Mouse (Mus musculus) heart, postnatal 14 days (tissue): Measurements from ENCODE around the gene Dgka. TPM values are rescaled to one million over a fixed set of nuclear protein-coding genes. Genes with fewer than 3 reads are reported as not detected.
"Not testable (repeated sequence)": the region's sequence is repeated elsewhere in the genome, so short reads cannot be mapped to it uniquely, and the experiment has no call there.

Source experiments
- DNase-seq, 2 experiments: peaks; one replicate each; pipeline ENCODE4 v3.0.0; 2021 to 2022
- intact Hi-C: fragments of 180-260 bp; cut with DNase I; formaldehyde crosslinking; loops from one replicate; pipeline ENCODE4 v1.15.1; 2025
- total RNA-seq, 2 experiments: library from RNA; stranded (reverse); gene quantifications; 2 replicates each; pipeline ENCODE4 v1.2.3; 2021

The Dgka gene
- total RNA-seq, 2 experiments from 2014 or later, result 12.4 to 15.7 TPM

DNA sequence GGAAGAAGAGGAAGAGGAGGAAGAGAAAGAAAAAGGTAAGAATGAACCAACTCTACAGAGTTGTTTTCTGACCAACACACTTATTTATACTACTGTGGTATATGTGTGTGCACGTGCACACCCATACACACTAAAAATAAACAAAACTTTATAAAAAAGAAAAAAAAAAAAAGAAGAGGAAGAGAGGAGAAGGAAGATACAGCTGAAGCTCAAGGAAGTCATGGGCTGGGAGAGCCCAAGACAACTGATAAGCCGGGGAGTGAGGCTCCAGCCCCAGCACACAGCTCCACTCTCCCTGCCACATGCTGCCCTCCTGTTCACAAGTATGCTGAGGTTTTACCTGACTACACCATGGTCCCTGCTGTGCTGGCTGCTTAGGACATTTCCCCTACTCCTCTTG lies 4.4 kb downstream of the Dgka start:
- intact Hi-C loops, result no loop called here

DNA sequence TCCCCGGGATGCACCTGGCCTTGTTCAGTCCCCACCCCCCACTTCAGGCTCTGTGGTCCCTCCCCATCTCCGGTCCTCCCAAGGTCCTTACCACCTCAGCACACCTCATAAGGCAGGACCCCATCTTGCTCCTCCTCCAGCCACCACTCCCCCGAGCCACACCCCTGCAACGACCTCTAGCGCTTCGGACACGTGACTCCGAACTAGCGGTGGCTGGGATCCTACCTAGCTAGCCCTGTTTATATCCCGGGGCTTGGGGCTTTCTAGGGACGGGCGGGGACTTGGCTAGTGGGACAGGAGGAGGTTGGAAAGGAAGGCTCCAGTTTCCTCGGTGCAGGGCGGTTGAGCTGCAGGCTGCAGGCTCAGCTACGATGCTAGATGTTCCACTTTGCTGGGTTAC lies 7.2 kb downstream of the Dgka start:
- intact Hi-C loops, result loop anchor here (10.0 kb wide), 1 partner anchor 237 kb away; no protein-coding TSS in a partner anchor
- DNase-seq, result no peak

More for the DNA sequence above, 4.4 kb downstream of the Dgka start:
- no peak for DNase-seq

DNA sequence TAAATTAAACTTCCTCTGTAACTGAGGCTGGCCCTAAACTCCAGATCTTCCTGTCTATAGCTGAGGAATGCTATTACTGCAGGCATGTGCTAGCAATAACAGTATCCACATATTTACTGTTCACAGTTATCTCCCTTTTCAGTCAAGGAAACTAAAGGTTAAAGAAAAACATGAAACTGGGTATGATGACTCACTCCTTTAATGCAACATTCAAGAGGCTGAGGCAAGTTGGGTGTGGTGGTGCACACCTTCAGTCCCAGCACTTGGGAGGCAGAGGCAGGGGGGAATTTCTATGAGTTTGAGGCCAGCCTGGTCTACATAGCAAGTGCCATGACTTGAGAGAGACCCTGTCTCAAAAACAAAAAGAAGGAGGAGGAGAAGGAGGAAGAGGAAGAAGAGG lies 12.7 kb downstream of the Dgka start:
- intact Hi-C loops, result loop anchor here (2.0 to 10.0 kb wide), 2 partner anchors 163 to 243 kb away; no protein-coding TSS in a partner anchor

DNA sequence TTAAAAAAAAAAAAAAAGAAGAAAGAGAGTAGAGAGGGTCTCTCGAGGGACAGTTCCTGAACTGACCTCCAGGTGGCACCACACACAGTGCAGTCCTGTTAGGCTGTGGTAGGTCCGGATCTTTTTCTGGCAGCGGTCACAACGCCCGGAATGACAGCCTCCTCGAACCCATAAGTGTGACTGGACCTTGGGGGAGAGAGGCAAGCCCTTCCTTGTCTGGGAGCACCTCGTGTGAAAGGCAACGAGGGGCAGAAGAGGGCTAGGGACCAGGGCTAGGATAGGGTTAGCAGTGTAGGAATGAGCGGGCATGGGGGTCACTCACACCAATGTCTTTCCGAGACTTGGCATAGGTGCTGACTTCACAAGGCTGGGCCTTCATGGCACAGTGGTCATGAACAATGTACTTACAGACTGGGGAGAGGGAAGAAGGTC lies 13.6 kb downstream of the Dgka start:
- peak; percentile 77 to 86 for DNase-seq
- intact Hi-C loops, result loop anchor here (2.0 to 10.0 kb wide), 2 partner anchors 164 to 244 kb away; no protein-coding TSS in a partner anchor

More for the DNA sequence above, 12.7 kb downstream of the Dgka start:
- DNase-seq, result no peak

DNA sequence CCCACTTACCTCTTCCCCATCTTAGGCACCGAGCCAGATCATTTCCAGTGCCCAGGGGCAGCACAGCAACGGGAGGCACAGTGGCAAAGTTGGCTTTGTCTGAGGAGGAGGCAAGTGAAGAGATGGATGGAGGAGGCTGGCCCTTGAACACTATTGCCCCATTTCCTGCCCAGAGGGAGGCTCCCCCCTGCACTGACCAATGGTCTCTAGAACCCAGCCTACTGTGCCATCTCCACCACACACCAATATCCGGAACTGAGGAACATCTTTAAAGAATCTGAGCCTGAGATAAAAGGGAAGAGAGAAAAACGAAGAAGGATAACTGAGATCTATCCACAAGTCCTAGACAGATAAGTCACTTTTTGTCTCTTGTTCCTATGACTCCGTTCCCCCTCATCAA lies 16.6 kb downstream of the Dgka start:
- intact Hi-C loops, result no loop called here
- DNase-seq, result no peak

DNA sequence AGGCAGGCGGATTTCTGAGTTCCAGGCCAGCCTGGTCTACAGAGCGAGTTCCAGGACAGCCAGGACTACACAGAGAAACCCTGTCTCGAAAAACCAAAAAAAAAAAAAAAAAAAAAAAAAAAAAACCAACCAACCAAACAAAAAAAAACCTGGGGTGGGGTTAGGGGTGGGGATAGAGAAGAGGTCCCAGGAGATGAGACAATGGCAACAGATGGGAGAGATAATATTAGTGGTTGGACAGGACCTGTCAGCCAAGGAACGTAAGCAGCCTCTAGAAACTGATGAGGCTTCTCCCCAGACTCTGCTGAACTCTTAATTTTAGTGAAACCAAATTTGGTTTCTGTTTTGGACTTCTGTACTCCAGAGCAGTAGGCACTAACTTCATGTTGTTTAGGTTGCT lies 19.2 kb downstream of the Dgka start:
- intact Hi-C loops, DNase-seq: not testable (repeated sequence)

DNA sequence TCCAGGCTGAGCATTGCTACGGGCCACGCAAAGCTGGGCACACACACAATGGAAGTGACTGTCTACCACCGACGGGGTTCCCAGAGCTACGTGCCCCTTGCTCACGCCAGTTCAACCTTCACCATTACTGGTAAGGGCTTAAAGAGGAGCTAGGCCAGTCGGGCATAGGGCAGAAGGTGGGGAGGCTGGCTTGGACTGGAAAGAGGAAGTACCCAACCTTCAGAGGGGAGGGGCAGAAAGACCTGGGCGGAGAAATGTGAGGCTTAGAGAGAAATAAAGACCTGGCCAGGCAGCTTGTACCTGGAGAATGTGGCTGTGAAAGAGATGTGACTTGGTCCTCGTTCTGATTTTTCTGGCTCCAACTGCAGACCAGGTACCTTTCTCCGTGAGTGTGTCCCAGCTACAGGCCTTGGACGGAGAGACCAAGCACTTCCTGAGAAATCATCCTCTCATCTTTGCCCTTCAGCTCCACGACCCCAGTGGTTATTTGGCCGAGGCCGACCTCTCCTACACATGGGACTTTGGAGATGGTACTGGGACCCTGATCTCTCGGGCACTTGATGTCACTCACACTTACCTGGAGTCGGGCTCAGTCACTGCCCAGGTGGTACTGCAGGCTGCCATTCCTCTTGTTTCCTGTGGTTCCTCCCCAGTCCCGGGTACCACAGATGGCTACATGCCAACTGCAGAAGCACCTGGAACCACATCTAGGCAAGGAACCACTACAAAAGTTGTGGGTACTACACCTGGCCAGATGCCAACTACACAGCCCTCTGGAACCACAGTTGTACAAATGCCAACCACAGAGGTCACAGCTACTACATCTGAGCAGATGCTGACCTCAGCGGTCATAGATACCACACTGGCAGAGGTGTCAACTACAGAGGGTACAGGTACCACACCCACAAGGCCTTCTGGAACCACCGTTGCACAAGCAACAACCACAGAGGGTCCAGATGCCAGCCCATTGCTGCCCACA lies 28.8 kb downstream of the Dgka start:
- intact Hi-C loops, result no loop called here
- DNase-seq, result no peak

DNA sequence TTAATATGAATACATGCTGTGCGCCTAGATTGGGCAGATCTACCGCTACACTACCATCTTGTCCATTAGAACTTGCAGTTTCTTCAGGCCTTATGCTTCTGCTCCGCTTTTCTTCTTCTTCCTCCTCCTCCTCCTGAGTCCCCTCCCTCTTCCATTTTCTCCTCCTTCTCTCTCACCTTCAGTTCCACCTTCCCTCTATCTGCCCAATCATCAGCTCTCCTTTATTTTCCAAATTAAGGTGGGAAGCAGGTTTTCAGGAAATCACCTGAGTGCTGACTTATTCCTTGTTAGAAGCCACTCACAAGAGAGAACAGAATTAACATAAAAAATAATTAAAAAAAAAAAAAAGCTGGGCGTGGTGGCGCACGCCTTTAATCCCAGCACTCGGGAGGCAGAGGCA lies 33.3 kb downstream of the Dgka start:
- DNase-seq, intact Hi-C loops: not testable (repeated sequence)

DNA sequence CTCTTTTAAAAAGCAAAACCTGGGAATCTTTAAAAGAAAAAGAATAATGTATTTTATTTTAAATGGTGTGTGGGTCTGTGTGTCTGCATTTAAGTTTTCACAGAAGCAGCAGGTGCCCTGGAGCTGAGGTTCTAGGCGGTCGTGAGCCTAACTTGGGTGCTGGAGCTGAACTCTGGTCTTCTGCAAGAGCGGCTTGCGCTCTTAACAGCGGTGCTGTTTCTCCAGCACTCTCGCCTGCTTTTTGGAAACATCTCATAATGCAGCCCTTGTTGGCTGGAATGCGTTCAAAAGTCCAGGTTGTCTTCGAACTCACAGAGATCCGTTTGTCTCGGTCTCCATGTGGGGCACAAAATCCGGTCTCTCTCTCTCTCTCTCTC lies 39.4 kb downstream of the Dgka start:
- intact Hi-C loops, result no loop called here
- peak in 1 of 2 experiments; percentile 39 for DNase-seq

DNA sequence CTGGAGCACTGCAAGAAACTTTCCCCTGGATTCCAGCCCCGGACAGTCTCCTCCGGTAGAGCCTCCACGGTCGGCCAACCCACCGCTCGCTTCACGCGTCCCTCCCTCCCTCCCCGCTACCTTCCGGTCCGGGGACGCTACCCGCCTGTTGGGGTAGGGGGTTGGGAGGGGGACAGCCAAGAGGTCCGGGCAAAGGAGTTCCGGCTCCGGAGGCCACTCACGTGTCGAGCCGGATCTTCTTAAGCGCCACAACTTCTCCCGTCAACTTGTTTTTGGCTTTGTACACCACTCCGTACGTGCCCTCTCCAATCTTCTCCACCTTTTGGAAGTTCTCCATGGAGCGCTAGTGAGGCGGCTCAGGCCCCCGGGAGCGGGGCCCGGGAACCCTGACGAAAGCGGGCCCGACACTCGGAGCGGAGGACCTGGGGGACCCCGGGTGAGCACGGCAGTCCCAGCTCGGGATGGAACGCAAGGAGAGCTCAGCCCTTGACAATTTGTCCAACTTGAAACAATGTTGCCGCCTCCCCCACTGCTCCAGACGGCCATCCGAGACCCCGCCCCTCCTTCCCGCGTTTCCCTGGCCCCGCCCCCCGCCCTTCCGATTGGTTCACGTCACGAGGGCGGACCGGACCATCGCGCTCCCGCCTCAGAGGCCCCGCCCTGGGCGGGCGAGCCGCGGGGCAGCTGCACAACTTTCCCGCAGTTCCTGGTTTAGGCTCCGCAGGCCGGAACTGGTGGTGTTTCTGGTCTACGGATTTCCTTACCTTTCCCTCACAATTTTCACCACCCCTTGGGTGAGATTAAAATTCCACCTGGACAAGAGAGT lies 40.0 kb downstream of the Dgka start, which contains the start of gene Cdk2:
Gene Cdk2, minus strand, starts transcription at position 541 of the 826 bp plus-strand sequence.
- intact Hi-C loops, result no loop called here
- DNase-seq, result peak; percentile 95

DNA sequence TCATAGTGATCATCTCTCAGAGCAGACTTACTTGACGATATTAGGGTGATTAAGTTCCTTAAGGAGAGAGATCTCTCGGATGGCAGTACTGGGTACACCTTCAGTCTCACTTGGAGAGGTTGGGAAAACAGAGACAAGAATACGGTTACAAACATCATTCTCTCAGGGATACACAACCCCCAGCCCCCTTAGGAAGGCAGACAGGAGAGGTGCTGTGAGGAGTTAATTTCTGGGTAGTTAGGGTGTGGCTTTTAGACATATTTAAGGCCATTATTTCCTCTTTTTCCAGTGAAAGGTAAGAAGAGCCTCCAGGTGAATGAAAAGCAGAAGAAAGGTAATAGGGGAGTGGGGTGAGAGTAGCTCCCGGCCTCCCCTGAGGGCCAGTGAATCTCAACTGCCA lies 40.8 kb downstream of the Dgka start, which contains the start of gene Pmel:
Gene Pmel, plus strand, starts transcription at position 301 of the 400 bp plus-strand sequence.
- intact Hi-C loops, result no loop called here
- DNase-seq, result no peak

DNA sequence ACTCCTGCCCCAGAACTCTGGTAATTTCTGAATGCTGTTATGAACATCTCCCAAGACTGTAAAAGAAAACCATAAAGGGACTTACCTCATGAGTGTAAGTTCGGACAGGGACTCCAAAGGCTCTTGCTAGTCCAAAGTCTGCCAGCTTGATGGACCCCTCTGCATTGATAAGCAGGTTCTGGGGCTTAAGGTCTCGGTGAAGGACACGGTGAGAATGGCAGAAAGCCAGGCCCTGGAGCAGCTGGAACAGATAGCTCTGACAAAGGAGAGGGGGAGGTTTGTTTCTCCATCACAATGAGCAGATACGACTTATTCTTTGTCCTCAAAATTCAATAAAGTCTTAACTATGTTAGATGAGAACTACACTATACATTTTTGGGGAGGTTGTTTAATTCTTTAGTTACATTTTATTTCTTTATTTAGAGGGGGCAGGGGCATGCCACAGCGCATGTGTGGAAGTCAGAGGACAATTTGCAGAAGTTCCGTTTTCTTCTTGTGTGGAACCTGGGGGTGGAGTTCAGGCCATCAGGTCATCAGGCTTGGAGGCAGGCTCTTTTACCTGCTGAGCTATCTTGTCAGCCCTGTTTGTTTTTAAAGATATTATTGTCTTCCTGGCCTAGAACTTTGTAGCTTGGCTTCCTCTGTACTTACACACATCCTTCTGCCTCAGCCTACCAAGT lies 42.2 kb downstream of the Dgka start:
- no peak for DNase-seq
- intact Hi-C loops, result no loop called here

DNA sequence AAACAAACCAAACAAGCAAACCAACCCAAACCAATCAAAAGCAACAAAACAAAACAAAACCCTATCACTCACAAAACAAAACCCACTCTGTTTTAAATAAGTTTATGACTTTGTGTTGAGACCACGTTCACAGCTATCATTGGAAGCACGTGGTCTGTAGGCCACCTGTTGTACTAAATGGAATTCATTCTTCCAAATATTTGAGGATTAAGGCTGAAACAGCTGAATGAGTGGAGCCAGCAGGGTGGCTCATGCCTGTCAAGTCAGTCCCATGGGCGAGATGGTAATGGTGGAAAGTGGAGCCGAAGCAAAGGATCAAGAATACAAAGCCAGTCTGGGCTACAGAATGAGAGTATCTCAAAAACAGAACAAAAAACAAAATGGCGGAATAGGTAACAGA lies 43.9 kb downstream of the Dgka start:
- intact Hi-C loops, result no loop called here
- DNase-seq, result no peak

DNA sequence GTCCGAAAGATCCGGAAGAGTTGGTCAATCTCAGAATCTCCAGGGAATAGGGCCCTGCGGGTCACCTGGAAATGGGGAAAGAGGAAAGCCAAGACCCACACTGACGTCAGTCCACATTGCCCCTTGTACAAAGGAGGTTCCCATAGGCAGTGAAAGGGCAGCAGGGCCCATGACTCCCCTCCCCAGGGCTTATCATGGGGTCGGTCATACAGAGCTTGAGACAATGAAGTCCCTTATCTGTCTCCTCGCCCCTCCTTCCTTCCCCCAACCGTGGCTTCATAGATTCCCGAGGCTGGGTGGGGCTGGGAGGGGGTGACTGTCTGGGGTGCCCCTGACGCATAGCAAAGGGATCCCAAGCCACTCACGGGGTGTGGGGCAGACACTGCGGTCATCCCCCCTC lies 45.0 kb downstream of the Dgka start:
- no peak for DNase-seq
- intact Hi-C loops, result no loop called here

DNA sequence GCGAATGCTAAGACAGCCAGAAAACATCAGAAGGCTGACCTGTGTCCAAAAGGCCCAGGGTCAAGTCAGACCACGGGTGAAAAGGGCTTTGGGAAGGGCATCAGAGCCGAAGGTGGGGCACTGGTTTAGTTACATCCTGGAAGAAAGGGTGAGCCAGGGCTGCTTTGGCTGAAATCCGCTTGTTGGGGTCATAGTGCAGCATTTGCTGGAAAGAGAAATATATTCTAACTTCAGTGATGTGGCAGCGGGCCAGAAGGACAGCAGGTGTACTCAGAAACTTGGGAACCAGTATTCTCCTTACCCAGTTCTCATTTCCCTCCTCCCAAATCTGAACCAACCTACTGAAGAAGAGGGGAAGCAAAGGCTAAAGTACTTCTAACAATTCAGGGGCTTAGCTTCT lies 45.6 kb downstream of the Dgka start:
- no peak for DNase-seq
- intact Hi-C loops, result no loop called here

DNA sequence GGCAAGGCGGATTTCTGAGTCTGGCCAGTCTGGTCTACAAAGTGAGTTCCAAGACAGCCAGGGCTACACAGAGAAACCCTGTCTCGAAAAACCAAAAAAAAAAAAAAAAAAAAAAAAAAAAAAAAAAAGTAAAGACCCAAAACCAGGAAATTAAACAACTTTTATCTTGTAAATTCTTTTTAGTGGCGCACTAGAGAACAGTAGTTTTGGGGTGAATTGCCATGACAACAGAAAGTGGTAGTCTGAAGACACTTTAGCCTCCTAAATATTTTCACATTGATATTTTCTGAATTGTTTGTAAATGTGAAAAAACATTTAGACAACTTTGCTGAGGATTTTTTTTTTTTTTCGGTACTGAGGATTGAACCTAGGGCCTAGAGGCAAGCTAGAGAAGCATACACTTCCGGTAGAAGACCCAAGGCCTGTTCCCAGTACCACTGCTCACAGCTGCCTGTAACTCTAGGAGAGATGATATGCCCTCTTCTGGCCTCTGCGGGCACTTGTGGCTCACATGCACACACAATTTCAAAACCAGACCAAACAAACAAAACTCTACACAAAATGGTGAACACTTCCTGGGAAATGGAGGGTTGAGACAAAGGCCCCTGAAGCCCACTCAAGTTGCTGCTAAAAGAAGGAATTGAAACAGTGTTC lies 47.5 kb downstream of the Dgka start:
- intact Hi-C loops, result no loop called here
- no peak for DNase-seq

DNA sequence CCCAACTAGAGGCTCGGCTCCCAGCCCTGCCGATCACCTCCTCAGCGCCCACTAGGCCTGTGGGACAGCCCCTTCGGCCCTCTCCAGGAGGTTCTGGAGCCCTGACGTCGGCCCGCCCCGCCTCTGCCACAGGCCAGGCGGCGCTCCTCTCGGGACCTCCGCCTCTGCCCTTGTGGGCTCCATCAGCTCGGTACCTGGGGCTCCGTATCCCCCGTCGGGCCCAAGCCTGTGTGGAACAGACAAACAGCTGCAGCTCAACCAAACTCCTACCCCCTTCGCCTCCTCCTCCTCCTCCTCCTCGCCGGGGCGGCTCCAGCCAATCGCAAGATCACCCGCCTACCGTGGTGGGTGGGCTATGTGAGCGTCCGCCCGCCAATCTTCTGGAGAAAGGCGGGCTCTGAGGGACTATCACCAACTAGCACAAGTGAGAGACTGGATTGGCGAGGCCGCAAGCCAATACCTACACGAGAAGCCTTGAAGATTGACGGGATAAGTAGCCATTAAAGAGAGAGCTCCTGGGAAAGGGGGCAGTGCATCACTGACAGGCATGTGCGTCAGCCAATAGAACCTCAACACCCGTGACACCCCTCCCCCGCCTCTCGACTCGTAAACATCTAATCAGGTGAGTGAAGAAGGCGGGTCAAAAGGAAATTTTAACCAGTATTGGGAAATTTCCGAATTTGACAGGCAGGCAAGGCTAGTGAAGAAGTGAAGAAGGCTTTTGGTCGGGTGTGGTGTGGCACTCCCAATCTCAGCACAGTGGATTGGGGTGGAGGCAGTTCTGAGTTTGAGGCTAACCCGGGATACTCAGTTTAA lies 48.5 kb downstream of the Dgka start, which contains the start of gene Rab5b:
Gene Rab5b, minus strand, starts transcription at position 273 of the 816 bp plus-strand sequence.
- intact Hi-C loops, result no loop called here
- peak; percentile 95 to 96 for DNase-seq

DNA sequence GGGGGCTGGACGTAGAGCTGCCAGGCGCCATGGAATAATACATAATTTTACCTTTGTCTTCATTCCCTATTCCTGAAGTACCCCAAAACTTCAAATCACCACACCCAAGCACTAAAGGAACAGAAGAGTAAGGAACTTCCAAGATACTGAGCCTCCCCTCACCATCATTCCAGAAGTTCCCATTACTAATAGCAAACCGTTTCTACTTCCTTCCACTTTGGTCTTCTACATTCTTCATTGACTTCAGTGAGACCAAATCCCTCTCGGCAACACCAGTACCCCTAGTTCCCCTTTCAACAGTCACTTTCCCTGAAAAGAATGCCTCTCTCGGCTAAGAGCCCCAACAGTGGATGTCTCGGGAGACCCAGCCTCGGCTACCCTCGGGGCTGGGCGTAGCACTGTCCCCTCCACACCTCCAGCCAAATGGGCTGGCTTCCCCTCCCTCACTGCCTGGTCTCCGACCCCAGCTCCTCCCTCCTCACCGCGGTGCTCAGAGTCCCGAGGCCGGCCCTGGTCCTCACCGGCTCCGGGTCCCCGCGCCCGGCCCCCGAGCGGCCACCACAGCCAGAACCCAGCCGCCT lies 49.2 kb downstream of the Dgka start:
- intact Hi-C loops, result no loop called here
- DNase-seq, result no peak
